Mouse (Mus musculus): ENCODE data around the gene Gm21834. TPM values are rescaled to one million over a fixed set of nuclear protein-coding genes. Genes with fewer than 3 reads are reported as not detected.

Gm21834 gene
- polyA plus RNA-seq (2012; rRNA removed): not detected in 2 replicates

DNA sequence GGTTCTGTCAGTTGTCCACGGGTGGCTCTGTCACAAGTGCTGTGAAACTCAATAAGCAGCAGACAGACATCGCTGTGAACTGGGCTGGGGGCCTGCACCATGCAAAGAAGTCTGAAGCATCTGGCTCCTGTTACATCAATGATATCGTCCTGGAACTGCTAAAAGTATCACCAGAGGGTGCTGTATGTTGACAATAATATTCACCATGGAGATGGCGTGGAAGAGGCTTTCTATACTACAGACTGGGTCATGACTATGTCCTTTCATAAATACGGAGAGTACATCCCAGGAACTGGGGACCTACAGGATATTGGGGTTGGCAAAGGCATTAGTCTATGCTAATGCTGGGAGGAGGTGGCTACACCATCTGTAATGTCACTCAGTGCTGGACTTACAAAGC is at the start of gene Gm21834:
Gene Gm21834, minus strand, starts transcription at position 101 of the 400 bp plus-strand sequence.

DNA sequence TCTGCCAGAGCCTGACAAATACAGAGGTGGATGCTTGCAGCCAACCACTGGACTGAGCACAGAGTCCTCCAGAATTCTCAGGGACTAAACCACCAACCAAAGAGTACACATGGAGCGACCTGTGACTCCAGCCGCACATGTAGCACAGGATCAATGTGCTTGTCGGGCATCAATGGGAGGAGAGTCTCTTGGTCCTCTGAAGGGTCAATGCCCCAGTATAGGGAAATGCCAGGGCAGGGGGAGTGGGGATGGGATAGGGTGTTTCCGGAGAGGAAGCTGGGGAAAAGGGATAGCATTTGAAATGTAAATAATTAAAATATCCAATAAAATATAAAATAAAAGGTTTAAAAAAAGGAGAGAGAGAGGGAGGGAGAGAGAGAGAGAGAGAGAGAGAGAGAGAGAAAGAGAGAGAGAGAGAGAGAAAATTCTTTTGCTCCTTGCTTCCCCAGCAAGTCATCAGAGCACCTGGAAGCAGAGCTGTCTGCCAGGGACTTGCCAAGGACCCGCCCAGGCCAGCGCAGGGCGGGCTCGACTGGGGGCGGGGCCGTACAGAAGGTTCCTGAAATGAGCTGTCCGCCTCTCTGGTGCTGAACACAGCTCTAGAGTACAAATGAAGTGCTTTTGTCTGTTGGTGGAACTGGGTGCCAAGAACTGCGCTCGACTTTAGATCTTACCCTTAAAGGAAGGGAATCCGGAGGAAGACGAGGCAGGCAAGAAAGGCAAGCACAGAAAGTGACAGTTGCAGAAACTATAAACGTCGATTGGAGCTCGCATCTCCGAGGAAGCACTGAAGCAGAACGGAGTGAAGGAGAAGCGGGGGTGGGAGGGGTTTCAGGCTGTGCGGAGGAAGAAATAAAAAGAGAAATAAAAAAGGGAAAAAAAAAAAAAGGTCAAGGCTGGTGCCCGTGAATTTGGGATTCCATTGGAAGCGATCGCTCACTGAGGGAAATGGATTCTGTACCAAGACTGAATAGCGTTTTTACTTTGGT is 26.9 kb upstream of the Gm21834 start, which contains the start of gene Cntnap5c:
Gene Cntnap5c, plus strand, starts transcription at position 949 of the 989 bp plus-strand sequence.

Other genes starting within 250 kb of the Gm21834 start
- not detected in 2 replicates for gene Vmn2r120, start 196.7 kb downstream of the Gm21834 start, polyA plus RNA-seq (2012; rRNA removed)
- gene Cntnap5c, start 27.4 kb upstream of the Gm21834 start, polyA plus RNA-seq (2012; rRNA removed): not detected in 2 replicates

Data from liver, embryonic 18 days (tissue).